Mouse (Mus musculus) right cerebral cortex, adult 18-20 months (tissue): ENCODE measurements around the gene Nosip.
"Not testable (repeated sequence)": the region's sequence is repeated elsewhere in the genome, so short reads cannot be mapped to it uniquely, and the experiment has no call there.

Experiments
- DNase-seq: peaks from one replicate; pipeline ENCODE4 v3.0.0; 2022; ENCODE audit warnings: mixed read lengths

Gene Nosip

DNA sequence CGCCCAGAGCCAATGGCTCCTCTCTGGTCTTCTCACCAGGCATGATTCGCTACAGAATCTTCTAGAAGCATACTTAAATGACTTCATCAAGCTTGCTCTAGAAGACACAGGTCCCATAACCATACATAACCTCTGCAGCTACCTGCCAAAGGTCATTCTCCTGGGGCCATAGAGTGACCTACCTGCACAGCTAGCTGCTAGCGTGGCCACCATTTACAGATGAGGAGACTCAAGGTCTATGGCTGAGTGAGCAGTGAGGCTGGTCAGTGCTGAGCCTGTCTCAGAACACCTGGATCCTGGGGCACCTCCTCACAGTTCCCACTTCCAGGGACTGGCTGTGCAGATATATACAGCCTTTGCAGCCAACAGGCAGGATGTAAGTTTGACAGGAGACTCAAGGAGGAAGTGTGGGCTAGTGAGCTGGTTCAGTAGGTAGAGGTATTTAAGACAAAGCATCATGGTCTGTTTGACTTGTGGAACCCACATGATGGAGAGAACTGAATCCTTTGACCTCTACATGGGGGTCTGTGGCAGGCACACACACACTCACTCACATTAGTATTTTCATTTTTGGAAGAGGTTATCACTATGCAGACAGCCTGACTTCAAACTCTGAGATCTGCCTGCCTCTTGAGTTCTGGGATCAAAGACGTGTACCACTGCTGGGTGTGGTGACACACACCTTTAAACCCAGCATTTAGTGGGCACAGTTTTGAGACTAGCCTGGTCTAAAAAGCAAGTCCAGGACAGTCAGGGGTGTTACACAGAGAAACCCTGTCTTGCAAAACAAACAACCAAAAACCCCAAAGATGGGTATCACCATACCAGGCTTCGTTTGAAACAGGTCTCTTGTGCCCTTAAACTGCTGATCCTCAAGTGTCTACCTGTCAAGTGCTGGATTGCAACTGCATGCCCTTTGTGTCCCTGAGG lies 57.8 kb downstream of the Nosip start:
- no peak for DNase-seq

DNA sequence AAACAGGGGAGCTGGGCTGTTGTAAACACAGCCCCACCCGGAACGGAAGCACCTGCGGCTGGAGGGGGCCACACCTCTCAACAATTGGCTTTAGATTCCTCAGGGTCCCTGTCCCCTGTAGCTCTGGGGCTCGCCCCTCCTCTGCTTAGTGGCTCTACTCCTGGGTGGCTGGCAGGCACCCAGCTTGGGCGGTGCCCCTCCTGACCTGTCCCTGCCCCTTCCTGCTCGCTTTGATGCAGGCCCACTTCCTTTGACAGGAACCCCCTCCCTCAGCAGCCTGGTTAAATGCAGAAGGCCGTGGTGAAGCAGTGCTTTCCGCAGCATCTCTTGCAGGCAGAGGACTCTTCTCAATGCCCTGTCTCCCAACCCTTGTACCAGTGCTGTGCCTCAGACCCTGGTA lies 59.2 kb downstream of the Nosip start:
- no peak for DNase-seq

DNA sequence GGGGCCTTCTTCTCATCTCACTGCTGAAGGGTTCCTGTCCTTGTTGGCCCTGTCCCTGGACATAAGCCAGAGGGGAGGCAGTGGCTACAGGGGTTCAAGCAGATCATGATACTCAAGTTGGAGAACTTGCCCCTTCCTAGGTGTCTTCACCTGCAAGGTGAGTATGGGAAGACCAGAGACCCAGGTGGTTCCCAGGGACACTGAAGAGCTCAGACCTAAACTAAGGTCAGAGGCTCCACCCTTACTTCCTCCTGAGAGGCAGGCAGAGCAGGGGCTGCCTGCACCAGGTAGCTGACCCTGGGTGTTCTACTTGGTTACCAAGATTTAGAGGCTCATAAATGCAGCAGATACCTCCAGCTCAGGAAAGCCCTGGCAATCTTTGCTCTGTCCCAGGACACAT lies 59.7 kb downstream of the Nosip start:
- DNase-seq: no peak

DNA sequence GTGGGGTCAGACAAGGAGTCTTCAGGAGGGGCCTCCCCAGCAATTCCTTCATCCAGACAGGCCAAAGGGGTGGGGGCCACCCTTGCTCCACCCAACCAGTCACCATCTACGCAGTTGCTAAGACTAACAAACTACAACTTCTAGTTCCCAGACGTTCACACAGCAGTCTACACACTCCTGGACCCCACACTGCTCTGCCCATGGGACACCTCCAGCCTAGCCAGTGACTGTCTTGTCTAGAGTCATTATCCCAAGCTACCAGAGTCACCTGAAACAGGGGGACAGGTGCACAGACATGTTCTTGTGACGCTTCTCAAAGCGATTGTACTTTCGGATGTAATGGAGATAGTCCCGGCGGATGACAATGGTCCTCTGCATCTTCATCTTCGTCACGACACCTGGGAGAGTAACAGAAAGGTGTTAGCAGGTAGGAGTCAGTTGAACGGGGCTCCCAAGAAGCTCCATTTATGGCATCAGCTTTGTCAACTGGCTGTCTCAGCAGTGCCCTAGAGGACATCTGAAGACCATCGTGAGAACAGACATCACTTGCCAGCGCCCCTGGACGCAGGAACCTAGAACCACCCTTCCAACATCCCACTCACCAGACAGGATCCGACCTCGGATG lies 60.4 kb downstream of the Nosip start:
- no peak for DNase-seq

DNA sequence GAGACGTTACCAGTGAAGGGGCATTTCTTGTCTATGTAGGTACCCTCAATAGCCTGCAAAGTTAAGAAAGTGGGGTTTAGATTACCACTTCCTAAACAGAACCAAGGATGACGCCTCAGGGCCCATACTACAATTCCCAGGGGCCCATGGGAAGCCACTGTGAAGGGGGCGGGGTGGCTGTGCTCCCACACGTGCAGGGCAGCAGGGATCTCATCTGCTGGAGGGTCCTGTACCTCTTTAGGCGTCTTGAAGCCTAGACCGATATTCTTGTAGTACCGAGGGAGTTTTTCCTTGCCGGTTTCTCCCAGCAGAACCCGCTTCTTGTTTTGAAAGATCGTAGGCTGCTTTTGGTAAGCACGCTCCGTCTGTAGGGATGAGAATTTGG lies 60.9 kb downstream of the Nosip start:
- no peak for DNase-seq

DNA sequence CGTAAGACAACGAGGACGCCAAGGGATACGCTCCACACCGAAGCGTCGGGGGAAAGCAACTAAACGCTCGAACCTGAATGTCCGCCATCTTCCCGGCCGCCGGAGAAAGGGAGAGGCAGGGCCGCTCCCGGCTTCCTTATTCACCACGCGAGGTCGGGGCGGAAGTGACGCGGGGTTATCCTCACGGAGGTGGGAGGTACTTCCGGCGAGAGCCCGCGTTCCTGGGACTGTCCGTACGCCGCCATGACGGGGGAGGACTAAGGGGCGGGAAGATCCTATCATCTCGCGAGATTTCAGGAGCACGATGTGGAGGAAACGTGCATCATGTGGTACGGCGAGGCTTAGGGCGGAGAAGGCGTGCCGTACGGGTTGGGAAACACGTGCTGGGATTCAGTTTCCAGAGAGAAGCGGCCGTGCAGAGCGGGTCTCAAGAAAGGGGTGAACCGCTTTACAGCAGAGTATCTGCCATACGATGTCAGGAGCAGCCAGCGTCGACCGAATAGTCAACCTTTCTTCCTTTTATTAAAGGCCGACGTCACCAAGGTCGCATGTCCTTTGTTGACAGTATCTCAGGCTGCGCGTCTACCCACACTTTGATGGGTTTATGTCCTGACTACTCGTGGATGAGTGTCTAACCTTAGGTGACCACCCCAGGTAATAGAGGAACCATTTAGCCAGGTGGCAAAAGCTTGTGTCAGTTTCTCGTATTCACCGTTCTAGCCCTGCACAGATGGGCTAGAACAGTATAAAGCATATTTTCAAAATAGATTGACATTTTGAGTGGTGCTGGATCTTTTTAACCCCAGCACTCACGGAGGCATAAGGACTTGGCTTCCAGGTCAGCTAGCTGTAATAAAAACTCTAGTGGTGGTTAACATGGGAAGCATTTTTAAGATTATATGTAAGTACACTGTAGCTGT lies 62.3 kb downstream of the Nosip start, which contains the start of gene Rps11:
Gene Rps11, minus strand, starts transcription at position 216 of the 920 bp plus-strand sequence.
- DNase-seq: peak; percentile 99

DNA sequence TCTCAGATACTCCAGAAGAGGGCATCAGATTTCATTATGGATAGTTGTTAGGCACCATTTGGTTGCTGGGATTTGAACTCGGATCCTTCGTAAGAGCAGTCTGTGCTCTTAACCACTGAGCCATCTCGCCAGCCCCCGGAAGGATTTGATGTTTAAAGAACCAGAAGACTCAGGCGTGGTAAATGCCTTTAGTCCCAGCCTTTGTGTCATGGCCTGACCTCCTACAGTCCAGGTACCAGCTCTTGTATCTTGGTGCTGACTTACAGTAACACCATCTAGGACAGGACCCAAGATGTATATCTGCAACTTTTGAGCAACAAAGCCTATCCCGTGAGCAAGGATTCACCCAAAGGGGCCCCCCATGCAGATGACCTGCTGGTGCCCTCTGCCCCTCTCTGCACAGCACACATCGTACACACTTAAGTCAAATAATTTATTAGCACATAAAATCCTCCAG lies 62.9 kb downstream of the Nosip start:
- DNase-seq: no peak

DNA sequence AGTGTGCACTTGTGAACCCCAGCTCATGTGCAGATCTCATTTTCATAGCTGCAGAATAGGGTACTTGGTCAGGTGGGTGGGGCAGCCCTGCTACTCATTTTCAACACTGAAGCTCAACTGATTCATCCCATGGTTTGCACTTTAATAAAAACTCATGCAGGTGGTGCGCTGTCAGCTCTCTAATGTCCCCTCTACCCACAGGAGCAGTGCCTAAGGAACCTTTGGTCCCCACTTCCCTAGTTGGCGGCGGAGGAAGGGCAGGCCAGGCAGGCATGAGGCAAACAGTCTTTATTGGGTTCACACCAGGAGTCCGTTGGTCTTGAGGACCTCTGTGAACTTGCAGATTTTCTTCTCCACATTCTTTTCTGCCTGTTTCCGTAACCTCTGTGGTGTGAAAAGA lies 63.4 kb downstream of the Nosip start:
- DNase-seq: not testable (repeated sequence)

DNA sequence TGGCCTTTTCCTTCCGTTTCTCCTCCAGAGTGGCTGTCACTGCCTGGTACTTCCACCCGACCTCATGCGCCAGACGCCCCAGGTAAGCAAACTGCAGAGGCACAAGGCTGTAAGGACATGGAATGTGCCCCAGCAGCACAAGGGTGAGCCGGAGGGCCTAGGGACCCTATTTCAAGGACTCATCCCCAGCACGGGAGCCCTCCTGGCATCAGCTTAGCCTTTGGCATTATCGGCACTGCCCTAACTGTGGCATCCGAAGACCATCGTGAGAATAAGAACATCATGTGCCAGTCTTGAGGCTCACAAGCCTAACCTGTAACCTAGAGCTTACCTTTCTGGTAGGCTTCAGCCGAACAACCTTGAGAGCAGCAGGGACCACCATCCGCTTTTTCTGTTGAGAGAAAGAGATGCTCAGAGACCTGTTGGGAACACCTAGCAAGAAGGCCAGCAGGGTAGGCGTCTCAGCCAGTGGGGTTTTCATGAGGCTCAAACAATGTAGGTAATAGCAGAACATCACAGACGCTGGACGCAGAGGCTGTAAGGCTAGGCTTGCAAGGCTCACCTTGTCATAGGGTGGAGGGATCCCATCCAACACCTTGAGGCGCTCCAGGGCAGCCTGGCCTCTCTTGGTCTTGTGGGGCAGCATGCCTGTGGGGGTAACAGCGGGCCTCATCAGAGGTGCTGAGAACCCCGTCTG lies 64.1 kb downstream of the Nosip start:
- no peak for DNase-seq

DNA sequence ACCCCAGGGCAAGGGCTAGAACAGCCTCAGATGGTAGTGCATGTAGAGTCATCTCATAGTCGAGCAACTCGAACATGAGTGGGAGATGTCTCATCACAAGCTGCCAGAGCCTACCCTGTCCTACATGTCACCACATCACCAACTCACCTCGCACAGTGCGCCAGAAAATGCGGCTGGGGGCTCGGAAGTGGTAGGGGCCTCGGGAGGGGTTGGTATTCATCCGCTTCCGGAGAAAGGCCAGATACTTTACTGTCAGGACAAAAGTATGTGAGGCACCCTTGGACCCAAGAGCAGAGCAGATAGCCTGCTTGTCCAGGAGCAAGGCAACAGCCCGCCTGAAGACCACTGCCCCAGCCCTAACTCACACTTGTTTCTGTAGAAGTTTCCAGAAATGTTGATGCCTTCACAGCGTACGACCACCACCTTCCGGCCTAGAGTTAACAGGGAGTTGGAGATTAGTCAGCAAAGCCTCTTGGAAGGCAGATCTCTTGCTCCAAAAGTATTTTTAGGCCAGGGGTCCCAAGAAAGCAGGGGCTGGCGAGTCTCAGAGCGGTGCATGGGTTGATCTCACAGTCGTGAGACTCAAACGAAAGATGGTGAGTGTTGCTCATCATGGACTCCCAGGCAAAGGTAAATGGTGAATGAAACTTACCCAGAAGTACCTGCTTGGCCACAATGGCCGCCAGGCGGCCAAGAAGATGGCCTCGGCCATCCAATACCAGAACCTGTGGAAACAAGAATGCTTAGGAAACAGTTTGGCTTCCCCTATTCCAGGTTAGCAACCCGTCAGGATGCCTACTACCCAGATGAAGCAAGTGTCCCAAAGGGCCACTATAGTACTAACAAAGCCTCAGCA lies 64.8 kb downstream of the Nosip start:
- no peak for DNase-seq
